7 mouse cellular contexts compared by ENCODE assay signal in genomic region chr1:136782261-136782660, GRCm38 (mm10).
DNase-seq lines count a peak whose midpoint lies in the region; ATAC-seq and TF ChIP-seq lines count a peak whose summit lies in the region.

No protein-coding gene starts in this region.

- no peak overlapping the region for H3K27ac ChIP-seq in embryonic facial prominence, embryonic 11.5 days (replicated peaks; ENCODE audit: low read depth, low read length)
- H3K27ac ChIP-seq in forebrain, postnatal 0 days (ENCODE audit: low read depth, low read length) = no peak overlapping the region
- H3K27ac ChIP-seq in kidney, postnatal 0 days = no peak overlapping the region
- H3K27ac ChIP-seq in midbrain, embryonic 12.5 days (replicated peaks) = peak overlapping the region; percentile 49; the same call in 1 of the 2 replicates

- WGBS in embryonic facial prominence, embryonic 11.5 days = 44% methylated on average over 10 of the region's 10 CpGs
- 10% methylated on average over 10 of the region's 10 CpGs for WGBS in forebrain, postnatal 0 days
- 18% methylated on average over 10 of the region's 10 CpGs for WGBS in kidney, postnatal 0 days
- 23% methylated on average over 10 of the region's 10 CpGs for WGBS in midbrain, embryonic 12.5 days

- TF ChIP-seq CTCF in forebrain, postnatal 0 days (IDR thresholded peaks at IDR 0.05; ENCODE audit: low read depth) = no peak
- no peak for TF ChIP-seq CTCF in kidney, postnatal 0 days (IDR thresholded peaks at IDR 0.05; ENCODE audit: low read depth)

- intact Hi-C loops in left cerebral cortex, postnatal 4 days (cut with DNase I) = no loop called here

- DNase-seq in embryonic facial prominence, embryonic 11.5 days (ENCODE audit: low spot score) = peak; percentile 31
- peak; percentile 27 for DNase-seq in forebrain, postnatal 0 days
- DNase-seq in kidney, postnatal 0 days (ENCODE audit: low spot score) = peak; percentile 67
- no peak for DNase-seq in left cerebral cortex, adult 9 months (ENCODE audit: low spot score in 2 of 2)
- no peak for DNase-seq in right cerebral cortex, adult 18-20 months
- DNase-seq in left cerebral cortex, postnatal 4 days = no peak

- H3K4me2 ChIP-seq in embryonic facial prominence, embryonic 11.5 days (ENCODE audit: low read depth, low read length) = no peak overlapping the region
- H3K4me2 ChIP-seq in forebrain, postnatal 0 days (ENCODE audit: low read depth) = peak overlapping the region; percentile 57
- peak overlapping the region; percentile 47 for H3K4me2 ChIP-seq in kidney, postnatal 0 days (ENCODE audit: low read length)
- H3K4me2 ChIP-seq in midbrain, embryonic 12.5 days (replicated peaks) = peak overlapping the region; percentile 47

- H3K9me3 ChIP-seq in embryonic facial prominence, embryonic 11.5 days (replicated peaks; ENCODE audit: control insufficient read depth, low read length) = no peaks in the 10 kb centered on the region
- H3K9me3 ChIP-seq in forebrain, postnatal 0 days (ENCODE audit: low read length) = no peaks in the 10 kb centered on the region
- H3K9me3 ChIP-seq in kidney, postnatal 0 days (replicated peaks; ENCODE audit: low read length) = no peaks in the 10 kb centered on the region
- no peaks in the 10 kb centered on the region for H3K9me3 ChIP-seq in midbrain, embryonic 12.5 days

- no peaks in the 10 kb centered on the region for H3K4me1 ChIP-seq in embryonic facial prominence, embryonic 11.5 days (ENCODE audit: control insufficient read depth, insufficient read depth, low read length)
- H3K4me1 ChIP-seq in forebrain, postnatal 0 days (ENCODE audit: insufficient read depth) = peaks cover 4% of the 10 kb centered on the region; the same call in 1 of the 2 replicates
- 0 out of 2 replicates have a peak, but pooled peaks cover 11% of the 10 kb centered on the region for H3K4me1 ChIP-seq in kidney, postnatal 0 days (replicated peaks; ENCODE audit: insufficient read depth, low read length)
- H3K4me1 ChIP-seq in midbrain, embryonic 12.5 days = peaks cover 28% of the 10 kb centered on the region

- no peak overlapping the region for H3K9ac ChIP-seq in embryonic facial prominence, embryonic 11.5 days (replicated peaks; ENCODE audit: low read length)
- no peak overlapping the region for H3K9ac ChIP-seq in forebrain, postnatal 0 days
- no peak overlapping the region for H3K9ac ChIP-seq in kidney, postnatal 0 days (ENCODE audit: low read depth, low read length)
- H3K9ac ChIP-seq in midbrain, embryonic 12.5 days (replicated peaks) = no peak overlapping the region

- H3K36me3 ChIP-seq in embryonic facial prominence, embryonic 11.5 days (replicated peaks; ENCODE audit: control insufficient read depth, insufficient read depth, low read depth, low read length) = no peaks in the 10 kb centered on the region
- no peaks in the 10 kb centered on the region for H3K36me3 ChIP-seq in forebrain, postnatal 0 days (ENCODE audit: insufficient read depth)
- no peaks in the 10 kb centered on the region for H3K36me3 ChIP-seq in kidney, postnatal 0 days (ENCODE audit: insufficient read depth, low read length)
- no peaks in the 10 kb centered on the region for H3K36me3 ChIP-seq in midbrain, embryonic 12.5 days

- no peak for ATAC-seq in embryonic facial prominence, embryonic 11.5 days (replicated peaks; ENCODE audit: insufficient number of reproducible peaks, low FRiP score, low TSS enrichment, low read depth)
- ATAC-seq in forebrain, postnatal 0 days = peak; percentile 25; the same call in 1 of the 2 replicates
- ATAC-seq in kidney, postnatal 0 days (replicated peaks; ENCODE audit: low FRiP score, low read depth) = no peak
- peak; percentile 55 for ATAC-seq in midbrain, embryonic 12.5 days (ENCODE audit: low FRiP score, low read depth)

- no peak overlapping the region for H3K4me3 ChIP-seq in embryonic facial prominence, embryonic 11.5 days (ENCODE audit: low read depth, low read length)
- H3K4me3 ChIP-seq in forebrain, postnatal 0 days (ENCODE audit: low read depth, low read length) = peak overlapping the region; percentile 39
- no peak overlapping the region for H3K4me3 ChIP-seq in kidney, postnatal 0 days (replicated peaks; ENCODE audit: low read depth, low read length)
- peak overlapping the region; percentile 28; the same call in 1 of the 2 replicates for H3K4me3 ChIP-seq in midbrain, embryonic 12.5 days

- H3K27me3 ChIP-seq in embryonic facial prominence, embryonic 11.5 days (ENCODE audit: control insufficient read depth, insufficient read depth, low read length) = no peaks in the 10 kb centered on the region
- no peaks in the 10 kb centered on the region for H3K27me3 ChIP-seq in forebrain, postnatal 0 days (ENCODE audit: insufficient read depth, low read length)
- H3K27me3 ChIP-seq in kidney, postnatal 0 days (ENCODE audit: insufficient read depth, low read length) = no peaks in the 10 kb centered on the region; the same call in 1 of the 2 replicates
- H3K27me3 ChIP-seq in midbrain, embryonic 12.5 days = no peaks in the 10 kb centered on the region; the same call in 1 of the 2 replicates

Comparison
In these comparisons a context has a peak if more than half of its experiments do, and no peak if none do; other contexts are left out.
1. ATAC-seq: peak in forebrain, postnatal 0 days (single experiment) and midbrain, embryonic 12.5 days (single experiment); none in embryonic facial prominence, embryonic 11.5 days (single experiment) and kidney, postnatal 0 days (single experiment).
2. DNase-seq: peak in embryonic facial prominence, embryonic 11.5 days (single experiment), forebrain, postnatal 0 days (single experiment) and kidney, postnatal 0 days (single experiment); none in left cerebral cortex, adult 9 months (0 of 2), right cerebral cortex, adult 18-20 months (single experiment) and left cerebral cortex, postnatal 4 days (single experiment).
3. H3K4me3 ChIP-seq: peak in forebrain, postnatal 0 days (single experiment) and midbrain, embryonic 12.5 days (single experiment); none in embryonic facial prominence, embryonic 11.5 days (single experiment) and kidney, postnatal 0 days (single experiment).